Comparison of ENCODE assay signal across 10 mouse cellular contexts in the genomic region with DNA sequence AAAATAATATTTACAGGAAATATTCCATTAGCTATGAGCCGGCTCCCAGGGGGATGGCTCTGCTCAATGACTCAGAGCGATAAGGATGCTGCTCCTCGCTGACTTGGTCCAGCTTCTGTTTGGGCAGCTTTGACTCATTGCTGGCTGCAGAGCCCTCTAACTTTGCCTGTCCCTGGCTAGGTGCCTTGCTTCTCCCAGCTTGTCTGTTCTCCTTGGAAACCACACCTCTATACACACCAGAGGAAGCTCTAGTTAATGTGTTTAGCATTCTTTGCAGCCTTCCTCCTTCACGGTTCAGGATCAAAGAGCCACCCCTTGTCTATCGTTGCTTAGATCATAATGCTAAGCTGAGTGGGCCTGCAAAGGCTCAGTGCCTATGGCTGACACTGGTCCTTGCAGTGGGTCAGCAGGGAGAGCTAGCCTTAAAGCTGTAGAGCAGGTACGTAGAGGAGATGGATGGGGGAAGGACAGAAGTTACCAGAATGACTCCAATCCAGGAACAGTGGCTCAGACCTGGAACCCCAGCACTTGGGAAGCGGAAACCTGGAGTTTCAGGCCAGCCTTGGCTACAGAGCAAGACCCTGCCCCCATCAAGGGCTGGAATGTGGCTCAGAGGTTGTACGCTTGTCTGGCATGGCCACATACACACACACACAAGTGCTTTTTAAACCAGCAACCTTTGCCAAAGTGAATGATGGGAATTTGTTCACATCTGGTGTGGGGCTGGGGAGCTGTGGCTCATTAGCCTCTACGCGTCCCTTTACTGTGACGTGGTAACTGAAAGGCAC.
DNase-seq lines count a peak whose midpoint lies in the region; ATAC-seq lines count a peak whose summit lies in the region.
"Had no signal": no experiment of that assay in that cellular context is flagged by ENCODE, and none has a peak within 500 bp of the region (broad histone marks: within the 10 kb centered on the region; RNA-seq: fewer than 3 reads in every experiment).

No protein-coding gene starts in this region.

- no peak overlapping the region for H3K9ac ChIP-seq in embryonic facial prominence, embryonic 12.5 days
- H3K9ac ChIP-seq in heart, embryonic 13.5 days, result peak overlapping the region; percentile 40; the same call in 1 of the 2 replicates

- H3K4me1 ChIP-seq in embryonic facial prominence, embryonic 12.5 days, result peaks cover 36% of the 10 kb centered on the region
- H3K4me1 ChIP-seq in heart, embryonic 13.5 days, result peaks cover 48% of the 10 kb centered on the region

- peak; percentile 38 for DNase-seq in embryo, embryonic 10.5 days (ENCODE audit: low spot score)
- DNase-seq in embryo, embryonic 11 days, result no peak
- peak; percentile 36 to 52 for DNase-seq in kidney, postnatal 36 days
- DNase-seq in layer of hippocampus, adult 9-11 months, result no peak
- DNase-seq in cerebellum, adult 11-12 months, result no peak
- DNase-seq in cerebellum, adult 9-11 months, result no peak

- H3K4me3 ChIP-seq in embryonic facial prominence, embryonic 12.5 days, result no peak overlapping the region
- no peak overlapping the region for H3K4me3 ChIP-seq in heart, embryonic 13.5 days
- H3K4me3 ChIP-seq: megakaryocyte, embryonic 14.5 days had no signal

- no peak for ATAC-seq in embryonic facial prominence, embryonic 12.5 days (ENCODE audit: insufficient number of reproducible peaks, insufficient read depth, low FRiP score, low TSS enrichment)
- no peak; the same call in 1 of the 2 replicates for ATAC-seq in heart, embryonic 13.5 days (ENCODE audit: extremely low read depth, insufficient number of reproducible peaks, low FRiP score, low TSS enrichment)

- peak overlapping the region; percentile 54; the same call in 1 of the 2 replicates for H3K27ac ChIP-seq in embryonic facial prominence, embryonic 12.5 days
- H3K27ac ChIP-seq in heart, embryonic 13.5 days (replicated peaks), result peak overlapping the region; percentile 69

- 58% methylated on average over 11 of the region's 11 CpGs for WGBS in embryonic facial prominence, embryonic 12.5 days
- WGBS in heart, embryonic 13.5 days, result 57% methylated on average over 11 of the region's 11 CpGs

- H3K9me3 ChIP-seq in embryonic facial prominence, embryonic 12.5 days, result no peaks in the 10 kb centered on the region
- H3K9me3 ChIP-seq in heart, embryonic 13.5 days, result no peaks in the 10 kb centered on the region
- H3K9me3 ChIP-seq: megakaryocyte, embryonic 14.5 days had no signal

- H3K27me3 ChIP-seq in embryonic facial prominence, embryonic 12.5 days, result no peaks in the 10 kb centered on the region
- H3K27me3 ChIP-seq in heart, embryonic 13.5 days (replicated peaks), result no peaks in the 10 kb centered on the region
- H3K27me3 ChIP-seq: CH12.LX had no signal

- no peak overlapping the region for H3K4me2 ChIP-seq in embryonic facial prominence, embryonic 12.5 days (replicated peaks)
- H3K4me2 ChIP-seq in heart, embryonic 13.5 days, result no peak overlapping the region

- H3K36me3 ChIP-seq in embryonic facial prominence, embryonic 12.5 days, result peaks cover 50% of the 10 kb centered on the region
- peaks cover 19% of the 10 kb centered on the region for H3K36me3 ChIP-seq in heart, embryonic 13.5 days

Comparison
In these comparisons a context has a peak if more than half of its experiments do, and no peak if none do; other contexts are left out.
1. DNase-seq: peak in embryo, embryonic 10.5 days (single experiment) and kidney, postnatal 36 days (2 of 2); none in embryo, embryonic 11 days (single experiment), layer of hippocampus, adult 9-11 months (single experiment), cerebellum, adult 11-12 months (single experiment) and cerebellum, adult 9-11 months (single experiment).